Mouse (Mus musculus) stomach, postnatal 0 days (tissue): ENCODE measurements around the gene Gm13101. TPM values are rescaled to one million over a fixed set of nuclear protein-coding genes. Genes with fewer than 3 reads are reported as not detected.
"Not testable (repeated sequence)": the region's sequence is repeated elsewhere in the genome, so short reads cannot be mapped to it uniquely, and the experiment has no call there.

Experiments used
- ATAC-seq: fragments of 200-750 bp; cut with Nextera tagmentation; 2 replicates; pipeline ENCODE4 v1.8.0; 2017; ENCODE audit not compliant: low FRiP score, low TSS enrichment
- DNase-seq: peaks from one replicate; pipeline ENCODE4 v3.0.0-alpha.2; 2016; ENCODE audit warnings: low spot score
- H3K27ac ChIP-seq: fragments of 300-500 bp; sonication (generic); replicated peaks from 2 replicates; pipeline ENCODE4 v1.5.1; 2014; ENCODE audit warnings: mild to moderate bottlenecking, control low read depth
- H3K27me3 ChIP-seq: fragments of 300-500 bp; sonication (generic); 2 replicates; pipeline ENCODE4 v1.6.1; 2014; ENCODE audit warnings: low read length; ENCODE audit not compliant: control insufficient read depth, insufficient read depth
- H3K36me3 ChIP-seq: fragments of 300-500 bp; sonication (generic); 2 replicates; pipeline ENCODE4 v1.6.1; 2014; ENCODE audit warnings: low read length, mixed read lengths; ENCODE audit not compliant: control insufficient read depth, insufficient read depth
- H3K4me1 ChIP-seq: fragments of 300-500 bp; sonication (generic); replicated peaks from 2 replicates; pipeline ENCODE4 v1.6.1; 2014; ENCODE audit warnings: antibody characterized with exemption; ENCODE audit not compliant: control insufficient read depth, insufficient read depth
- H3K4me2 ChIP-seq: fragments of 300-500 bp; sonication (generic); replicated peaks from 2 replicates; pipeline ENCODE4 v1.6.1; 2014; ENCODE audit warnings: low read depth, mild to moderate bottlenecking, control low read depth, moderate library complexity
- H3K4me3 ChIP-seq: fragments of 300-500 bp; sonication (generic); 2 replicates; pipeline ENCODE4 v1.5.1; 2014; ENCODE audit warnings: low read depth, low read length, control low read depth
- H3K9ac ChIP-seq: fragments of 300-500 bp; sonication (generic); 2 replicates; pipeline ENCODE4 v1.6.1; 2014; ENCODE audit warnings: mild to moderate bottlenecking, low read length, control low read depth, mixed read lengths
- H3K9me3 ChIP-seq: fragments of 300-500 bp; sonication (generic); 2 replicates; pipeline ENCODE4 v1.6.1; 2016; ENCODE audit warnings: low read length; ENCODE audit not compliant: control insufficient read depth
- WGBS: fragments of 180-500 bp; shearing (Covaris S2); extraction: QIAGEN DNeasy Blood & Tissue Kit; methylation state at CpG from one replicate; pipeline ENCODE4 v1.1.7; 2014; 5-methylcytosine and 5-hydroxymethylcytosine counted together
- polyA plus RNA-seq: library from polyadenylated mRNA; unstranded; fragments of >200 nt; fragmentation: Nextera tagmentation; extraction: Ambion mirVana; gene quantifications from 2 replicates; pipeline ENCODE4 v1.2.1, GENCODE M21; 2015

The Gm13101 gene
- not detected in 2 replicates for polyA plus RNA-seq

- not testable (repeated sequence) for H3K4me3 ChIP-seq, DNase-seq, H3K36me3 ChIP-seq, H3K4me1 ChIP-seq, H3K9me3 ChIP-seq, ATAC-seq, H3K9ac ChIP-seq, H3K27me3 ChIP-seq, H3K4me2 ChIP-seq, H3K27ac ChIP-seq
- WGBS = 32% methylated on average over 2 of the region's 2 CpGs
Observed at GRCm38 (mm10) chr4:143966850-143967249, at the start of gene Gm13101. Gene Gm13101, minus strand, starts transcription at chr4:143966950.

GRCm38 (mm10) chr4:143994269-143994668 lies 27.5 kb upstream of the Gm13101 start, which contains the start of gene Pramef17:
Gene Pramef17, minus strand, starts transcription at chr4:143994369.
- H3K9me3 ChIP-seq, DNase-seq, H3K4me2 ChIP-seq, H3K9ac ChIP-seq, H3K27me3 ChIP-seq, H3K27ac ChIP-seq, ATAC-seq, H3K36me3 ChIP-seq, H3K4me3 ChIP-seq, H3K4me1 ChIP-seq: not testable (repeated sequence)
- 42% methylated on average over 3 of the region's 3 CpGs for WGBS

- H3K36me3 ChIP-seq, ATAC-seq, H3K9me3 ChIP-seq, H3K27me3 ChIP-seq, H3K4me2 ChIP-seq, H3K4me1 ChIP-seq, DNase-seq, H3K27ac ChIP-seq, H3K9ac ChIP-seq, H3K4me3 ChIP-seq: not testable (repeated sequence)
- 95% methylated on average over 10 of the region's 17 CpGs for WGBS
Observed at GRCm38 (mm10) chr4:143988126-143988525, 21.4 kb upstream of the Gm13101 start.

DNA sequence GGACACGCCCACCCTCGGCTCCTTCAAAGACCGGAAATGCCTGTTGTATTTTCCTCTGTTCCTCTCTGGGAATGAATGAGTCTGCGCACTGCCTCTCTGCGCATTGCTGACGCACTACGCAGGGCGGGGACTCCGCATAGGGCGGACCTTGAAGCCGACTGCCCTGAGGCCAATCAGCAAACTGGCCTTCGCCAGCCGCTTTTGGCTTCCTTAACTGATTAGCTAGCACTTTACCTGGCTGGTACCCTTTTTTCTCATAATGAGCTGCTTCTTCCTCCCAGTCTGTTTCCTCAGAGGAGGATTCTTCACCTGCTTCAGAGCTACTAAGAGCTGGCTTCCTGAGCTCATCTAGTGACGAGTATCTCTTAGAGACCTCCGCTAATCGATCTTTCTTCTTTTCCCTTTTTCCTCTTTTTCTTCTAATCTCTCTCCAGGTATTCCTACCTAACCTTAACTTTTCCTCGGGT lies 20.8 kb upstream of the Gm13101 start:
- H3K4me3 ChIP-seq, H3K9ac ChIP-seq, H3K27me3 ChIP-seq, H3K9me3 ChIP-seq, DNase-seq, ATAC-seq, H3K36me3 ChIP-seq, H3K4me2 ChIP-seq, H3K27ac ChIP-seq, H3K4me1 ChIP-seq: not testable (repeated sequence)
- 91% methylated on average over 4 of the region's 17 CpGs for WGBS

GRCm38 (mm10) chr4:143985733-143986132 lies 19.0 kb upstream of the Gm13101 start:
- WGBS = 96% methylated on average over 2 of the region's 9 CpGs

GRCm38 (mm10) chr4:143985165-143985564 lies 18.4 kb upstream of the Gm13101 start:
- not testable (repeated sequence) for H3K4me3 ChIP-seq, H3K4me1 ChIP-seq, H3K4me2 ChIP-seq, ATAC-seq, H3K9ac ChIP-seq, H3K36me3 ChIP-seq, H3K9me3 ChIP-seq, DNase-seq, H3K27ac ChIP-seq, H3K27me3 ChIP-seq
- no CpG with 5 or more reads among the region's 7 CpGs for WGBS

More at GRCm38 (mm10) chr4:143985733-143986132, 19.0 kb upstream of the Gm13101 start:
- not testable (repeated sequence) for ATAC-seq, H3K27ac ChIP-seq, H3K36me3 ChIP-seq, H3K4me2 ChIP-seq, H3K9ac ChIP-seq, H3K4me3 ChIP-seq, H3K9me3 ChIP-seq, DNase-seq, H3K4me1 ChIP-seq, H3K27me3 ChIP-seq

- not testable (repeated sequence) for H3K27me3 ChIP-seq, H3K4me3 ChIP-seq, H3K27ac ChIP-seq, H3K4me2 ChIP-seq, ATAC-seq, H3K9ac ChIP-seq, H3K36me3 ChIP-seq, H3K9me3 ChIP-seq, H3K4me1 ChIP-seq, DNase-seq
- 14% methylated on average over 1 of the region's 1 CpGs for WGBS
Observed at GRCm38 (mm10) chr4:143983446-143983845, 16.7 kb upstream of the Gm13101 start.

- H3K27ac ChIP-seq, H3K9ac ChIP-seq, H3K27me3 ChIP-seq, H3K36me3 ChIP-seq, H3K9me3 ChIP-seq, ATAC-seq, H3K4me1 ChIP-seq, H3K4me2 ChIP-seq, H3K4me3 ChIP-seq, DNase-seq: not testable (repeated sequence)
- WGBS = 85% methylated on average over 1 of the region's 1 CpGs
Observed at GRCm38 (mm10) chr4:143950916-143951315, 15.8 kb downstream of the Gm13101 start, which contains the start of gene Pramef25. Gene Pramef25, minus strand, starts transcription at chr4:143951016.
